Mouse (Mus musculus): ENCODE results near the gene Bicdl2. TPM values are rescaled to one million over a fixed set of nuclear protein-coding genes. Genes with fewer than 3 reads are reported as not detected.

The Bicdl2 gene
- polyA plus RNA-seq, 1 experiment from 2014 or later = 1.7 TPM

DNA sequence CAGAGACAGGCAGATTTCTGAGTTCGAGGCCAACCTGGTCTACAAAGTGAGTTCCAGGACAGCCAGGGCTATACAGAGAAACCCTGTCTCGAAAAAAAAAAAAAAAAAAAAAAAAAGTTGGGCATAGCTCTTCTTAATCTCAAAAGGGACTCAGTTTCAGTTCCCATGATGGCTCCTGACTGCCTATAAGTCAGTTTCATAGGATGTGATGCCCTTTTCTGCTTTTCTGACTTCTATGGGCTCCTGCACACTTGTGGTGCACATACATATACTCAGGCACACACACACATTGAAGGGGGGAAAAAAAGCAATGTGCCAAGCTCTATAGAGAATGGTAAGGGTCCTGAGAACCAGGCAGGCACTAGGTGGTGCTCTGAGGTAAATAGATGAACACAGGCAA is 7.0 kb upstream of the Bicdl2 start:
- WGBS = 88% methylated on average over 1 of the region's 2 CpGs
- ATAC-seq (ENCODE audit: low FRiP score, low TSS enrichment) = no peak
- no peak overlapping the region for H3K9ac ChIP-seq (replicated peaks; ENCODE audit: low read length)

DNA sequence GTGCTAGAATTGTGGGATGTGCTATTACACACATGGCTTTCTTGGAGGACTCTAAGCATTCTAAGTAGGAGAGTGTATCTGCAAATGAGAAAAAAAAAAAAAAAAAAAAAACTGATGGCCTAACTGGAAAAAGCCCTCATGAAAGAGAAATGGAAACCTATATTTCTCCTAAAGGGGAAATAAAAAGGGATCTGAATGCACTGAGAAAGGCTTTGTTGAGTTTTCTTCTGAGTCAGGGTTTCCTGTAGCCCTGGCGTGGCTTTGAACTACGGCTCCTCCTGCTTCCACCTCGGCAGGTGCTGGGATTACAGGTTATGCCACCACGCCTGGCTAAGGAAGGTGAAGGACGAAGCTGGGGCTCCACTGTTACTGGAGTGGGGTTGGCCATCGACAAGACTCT is 6.3 kb upstream of the Bicdl2 start:
- no peaks in the 10 kb centered on the region for H3K9me3 ChIP-seq (ENCODE audit: low read length)
- H3K4me2 ChIP-seq (replicated peaks; ENCODE audit: low read depth, low read length) = no peak overlapping the region
- no peaks in the 10 kb centered on the region for H3K36me3 ChIP-seq (ENCODE audit: insufficient read depth, low read length)
- H3K9ac ChIP-seq (replicated peaks; ENCODE audit: low read length) = no peak overlapping the region
- no peak for ATAC-seq (ENCODE audit: low FRiP score, low TSS enrichment)
- H3K4me1 ChIP-seq (ENCODE audit: insufficient read depth, low read length) = no peaks in the 10 kb centered on the region
- no peak overlapping the region for H3K27ac ChIP-seq (ENCODE audit: low read length)
- 57% methylated on average over 6 of the region's 6 CpGs for WGBS
- H3K27me3 ChIP-seq (ENCODE audit: insufficient read depth, low read length) = no peaks in the 10 kb centered on the region
- H3K4me3 ChIP-seq (ENCODE audit: low read length) = no peak overlapping the region

More for the DNA sequence above, 7.0 kb upstream of the Bicdl2 start:
- Histone ChIP-seq H3K27me3 (ENCODE audit: insufficient read depth, low read length) (no peaks in the 10 kb centered on the region), H3K27ac (ENCODE audit: low read length) (no peak overlapping the region), H3K36me3 (ENCODE audit: insufficient read depth, low read length) (no peaks in the 10 kb centered on the region), H3K4me3 (ENCODE audit: low read length) (no peak overlapping the region), H3K9me3 (ENCODE audit: low read length) (no peaks in the 10 kb centered on the region), H3K4me1 (ENCODE audit: insufficient read depth, low read length) (no peaks in the 10 kb centered on the region), H3K4me2 (replicated peaks; ENCODE audit: low read depth, low read length) (no peak overlapping the region)

DNA sequence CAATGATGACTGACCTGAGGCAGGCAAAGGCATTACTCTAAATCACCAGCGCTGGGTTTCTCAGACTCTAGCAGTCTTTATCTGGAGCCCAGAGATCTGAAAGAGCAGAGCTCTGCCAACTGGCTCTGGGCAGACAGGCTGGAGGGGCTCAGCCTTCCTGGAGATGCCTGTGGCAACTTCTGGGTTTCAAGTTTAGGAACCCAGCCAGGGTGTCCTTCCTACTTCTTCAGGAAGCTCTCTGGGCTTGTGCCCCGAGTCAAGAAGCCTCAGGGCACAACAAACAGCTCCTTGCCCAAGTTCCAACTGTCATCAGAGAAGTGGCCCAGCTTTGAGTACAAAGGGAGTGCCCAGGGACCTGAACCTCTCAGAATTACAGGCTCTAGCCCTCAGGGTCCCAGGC is 5.9 kb upstream of the Bicdl2 start:
- Histone ChIP-seq H3K4me2 (replicated peaks; ENCODE audit: low read depth, low read length) (no peak overlapping the region), H3K4me1 (ENCODE audit: insufficient read depth, low read length) (no peaks in the 10 kb centered on the region), H3K9ac (replicated peaks; ENCODE audit: low read length) (no peak overlapping the region), H3K36me3 (ENCODE audit: insufficient read depth, low read length) (no peaks in the 10 kb centered on the region), H3K27me3 (ENCODE audit: insufficient read depth, low read length) (no peaks in the 10 kb centered on the region), H3K9me3 (ENCODE audit: low read length) (no peaks in the 10 kb centered on the region), H3K27ac (ENCODE audit: low read length) (no peak overlapping the region), H3K4me3 (ENCODE audit: low read length) (no peak overlapping the region)
- ATAC-seq (ENCODE audit: low FRiP score, low TSS enrichment) = no peak
- 58% methylated on average over 2 of the region's 2 CpGs for WGBS

DNA sequence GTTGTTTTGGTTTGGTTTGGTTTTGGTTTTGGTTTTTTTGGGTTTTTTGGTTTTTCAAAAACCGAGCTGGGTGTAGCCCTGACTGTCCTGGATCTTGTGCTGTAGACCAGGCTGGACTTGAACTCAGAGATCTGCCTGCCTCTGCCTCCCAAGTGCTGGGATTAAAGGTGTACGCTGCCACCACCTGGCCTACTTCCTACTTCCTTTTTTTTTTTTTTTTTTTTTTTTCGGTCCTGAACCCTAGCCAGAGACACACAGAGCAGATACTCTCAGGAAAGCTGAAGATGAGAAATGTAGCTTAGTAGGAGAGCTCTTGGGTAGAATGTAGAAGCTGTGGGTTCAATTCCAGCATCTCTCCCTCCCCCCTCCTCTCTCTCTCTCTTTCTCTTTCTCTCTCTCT is 1.9 kb upstream of the Bicdl2 start:
- WGBS = 92% methylated on average over 3 of the region's 3 CpGs
- no peaks in the 10 kb centered on the region for H3K36me3 ChIP-seq (ENCODE audit: insufficient read depth, low read length)
- no peak overlapping the region for H3K27ac ChIP-seq (ENCODE audit: low read length)
- peaks cover 35% of the 10 kb centered on the region for H3K27me3 ChIP-seq (ENCODE audit: insufficient read depth, low read length)
- no peak for ATAC-seq (ENCODE audit: low FRiP score, low TSS enrichment)
- H3K9me3 ChIP-seq (ENCODE audit: low read length) = no peaks in the 10 kb centered on the region
- no peak overlapping the region for H3K9ac ChIP-seq (replicated peaks; ENCODE audit: low read length)
- no peak overlapping the region for H3K4me2 ChIP-seq (replicated peaks; ENCODE audit: low read depth, low read length)
- H3K4me3 ChIP-seq (ENCODE audit: low read length) = no peak overlapping the region
- peaks cover 5% of the 10 kb centered on the region; the same call in 1 of the 2 replicates for H3K4me1 ChIP-seq (ENCODE audit: insufficient read depth, low read length)

DNA sequence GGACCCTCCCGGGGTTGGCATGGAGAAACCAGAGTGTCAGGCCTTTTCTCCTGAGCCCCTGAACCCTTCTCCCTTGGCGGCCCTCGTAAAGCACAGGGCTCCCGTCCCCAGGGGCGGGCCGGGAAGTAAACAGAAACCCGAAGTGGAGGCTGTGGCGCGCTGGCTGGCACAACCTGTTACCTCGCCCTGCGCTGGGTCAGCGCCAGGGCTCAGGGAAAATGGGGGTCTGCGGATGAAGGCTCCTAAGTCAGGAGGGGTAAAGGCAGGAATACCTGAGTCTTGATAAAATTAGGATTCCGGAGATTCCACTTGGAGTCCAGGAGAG is 532 bp downstream of the Bicdl2 start:
- Histone ChIP-seq H3K27me3 (ENCODE audit: insufficient read depth, low read length) (peaks cover 35% of the 10 kb centered on the region), H3K4me2 (replicated peaks; ENCODE audit: low read depth, low read length) (peak overlapping the region; percentile 56), H3K27ac (ENCODE audit: low read length) (no peak overlapping the region), H3K36me3 (ENCODE audit: insufficient read depth, low read length) (no peaks in the 10 kb centered on the region), H3K9me3 (ENCODE audit: low read length) (no peaks in the 10 kb centered on the region), H3K9ac (replicated peaks; ENCODE audit: low read length) (peak overlapping the region; percentile 38; the same call in 1 of the 2 replicates), H3K4me3 (ENCODE audit: low read length) (peak overlapping the region; percentile 47), H3K4me1 (ENCODE audit: insufficient read depth, low read length) (peaks cover 5% of the 10 kb centered on the region; the same call in 1 of the 2 replicates)
- 1% methylated on average over 14 of the region's 14 CpGs for WGBS
- no peak for ATAC-seq (ENCODE audit: low FRiP score, low TSS enrichment)

DNA sequence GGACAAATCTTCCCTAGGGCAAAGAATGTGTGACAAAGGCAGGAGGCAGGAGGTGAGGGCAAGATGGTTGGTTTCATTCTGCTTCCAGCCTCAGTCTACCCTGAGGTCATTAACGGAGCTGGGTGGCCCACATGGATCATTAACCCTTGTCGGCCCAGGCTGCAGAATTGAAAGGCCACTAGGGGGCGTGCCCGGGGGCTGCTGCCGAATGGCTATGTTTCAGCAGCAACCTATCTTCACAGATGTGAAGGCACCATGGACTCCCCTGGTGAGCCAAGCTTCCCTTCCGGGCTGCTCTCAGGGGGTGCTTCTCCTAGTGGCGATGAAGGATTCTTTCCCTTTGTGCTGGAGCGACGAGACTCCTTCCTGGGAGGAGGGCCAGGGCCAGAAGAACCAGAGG is 1.2 kb downstream of the Bicdl2 start:
- no peak overlapping the region for H3K27ac ChIP-seq (ENCODE audit: low read length)
- 2% methylated on average over 9 of the region's 9 CpGs for WGBS
- no peaks in the 10 kb centered on the region for H3K9me3 ChIP-seq (ENCODE audit: low read length)
- H3K4me3 ChIP-seq (ENCODE audit: low read length) = no peak overlapping the region
- ATAC-seq (ENCODE audit: low FRiP score, low TSS enrichment) = no peak
- H3K36me3 ChIP-seq (ENCODE audit: insufficient read depth, low read length) = peaks cover 4% of the 10 kb centered on the region; the same call in 1 of the 2 replicates
- H3K27me3 ChIP-seq (ENCODE audit: insufficient read depth, low read length) = peaks cover 35% of the 10 kb centered on the region
- H3K4me2 ChIP-seq (replicated peaks; ENCODE audit: low read depth, low read length) = peak overlapping the region; percentile 21; the same call in 1 of the 2 replicates
- H3K4me1 ChIP-seq (ENCODE audit: insufficient read depth, low read length) = peaks cover 5% of the 10 kb centered on the region; the same call in 1 of the 2 replicates
- no peak overlapping the region for H3K9ac ChIP-seq (replicated peaks; ENCODE audit: low read length)

DNA sequence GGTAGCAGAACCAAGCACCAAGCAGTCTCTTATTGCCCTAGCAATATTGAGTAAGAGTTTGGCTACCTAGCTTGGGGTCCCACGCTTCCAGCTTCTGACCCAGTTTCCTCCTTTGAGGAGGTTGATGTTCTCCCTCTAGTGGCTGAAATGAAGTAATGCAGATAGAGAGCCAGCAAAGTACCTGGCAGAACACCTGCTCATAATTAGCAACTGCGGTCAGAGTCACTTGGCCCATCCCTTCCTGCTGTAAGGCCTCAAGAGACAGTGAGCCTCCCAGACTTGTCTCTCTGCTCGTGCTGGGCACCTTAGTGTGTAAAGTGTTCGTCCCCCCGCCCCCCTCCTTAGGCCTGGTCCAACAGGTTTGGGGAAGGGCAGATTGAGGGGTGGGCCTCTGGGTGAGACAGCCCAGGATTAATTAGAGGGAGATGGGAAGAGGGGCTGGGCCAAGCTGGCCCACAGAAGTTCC is 4.3 kb downstream of the Bicdl2 start:
- Histone ChIP-seq H3K4me1 (ENCODE audit: insufficient read depth, low read length) (peaks cover 5% of the 10 kb centered on the region; the same call in 1 of the 2 replicates), H3K36me3 (ENCODE audit: insufficient read depth, low read length) (peaks cover 21% of the 10 kb centered on the region), H3K4me2 (replicated peaks; ENCODE audit: low read depth, low read length) (no peak overlapping the region), H3K4me3 (ENCODE audit: low read length) (no peak overlapping the region), H3K27ac (ENCODE audit: low read length) (no peak overlapping the region), H3K9ac (replicated peaks; ENCODE audit: low read length) (peak overlapping the region; percentile 23; the same call in 1 of the 2 replicates), H3K27me3 (ENCODE audit: insufficient read depth, low read length) (peaks cover 35% of the 10 kb centered on the region), H3K9me3 (ENCODE audit: low read length) (no peaks in the 10 kb centered on the region)
- peak; percentile 32; the same call in 1 of the 2 replicates for ATAC-seq (ENCODE audit: low FRiP score, low TSS enrichment)
- 7% methylated on average over 5 of the region's 5 CpGs for WGBS

DNA sequence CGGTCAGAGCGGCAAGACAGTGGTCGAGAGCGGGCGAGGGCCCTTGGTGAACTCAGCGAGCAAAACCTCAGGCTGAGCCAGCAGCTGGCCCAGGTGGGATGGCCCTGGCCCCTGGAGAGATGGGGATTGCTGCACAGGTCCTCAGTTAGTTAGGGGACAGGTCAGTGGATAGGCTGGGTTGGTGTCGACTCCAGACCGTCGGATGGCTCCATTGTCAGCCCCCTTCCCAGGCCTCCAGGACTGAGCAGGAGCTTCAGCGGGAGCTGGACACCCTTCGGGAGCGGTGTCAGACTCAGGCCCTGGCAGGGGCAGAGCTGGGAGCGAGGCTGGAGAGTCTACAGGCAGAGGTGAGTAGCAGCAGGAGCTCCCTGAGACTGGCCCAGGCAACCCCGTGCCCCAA is 5.2 kb downstream of the Bicdl2 start:
- 0 out of 2 replicates have a peak, but pooled peaks cover 5% of the 10 kb centered on the region for H3K4me1 ChIP-seq (ENCODE audit: insufficient read depth, low read length)
- H3K9ac ChIP-seq (replicated peaks; ENCODE audit: low read length) = no peak overlapping the region
- peaks cover 24% of the 10 kb centered on the region for H3K36me3 ChIP-seq (ENCODE audit: insufficient read depth, low read length)
- ATAC-seq (ENCODE audit: low FRiP score, low TSS enrichment) = no peak
- no peak overlapping the region for H3K4me2 ChIP-seq (replicated peaks; ENCODE audit: low read depth, low read length)
- no peak overlapping the region for H3K4me3 ChIP-seq (ENCODE audit: low read length)
- H3K27ac ChIP-seq (ENCODE audit: low read length) = no peak overlapping the region
- WGBS = 82% methylated on average over 13 of the region's 14 CpGs
- no peaks in the 10 kb centered on the region for H3K9me3 ChIP-seq (ENCODE audit: low read length)
- peaks cover 26% of the 10 kb centered on the region for H3K27me3 ChIP-seq (ENCODE audit: insufficient read depth, low read length)

DNA sequence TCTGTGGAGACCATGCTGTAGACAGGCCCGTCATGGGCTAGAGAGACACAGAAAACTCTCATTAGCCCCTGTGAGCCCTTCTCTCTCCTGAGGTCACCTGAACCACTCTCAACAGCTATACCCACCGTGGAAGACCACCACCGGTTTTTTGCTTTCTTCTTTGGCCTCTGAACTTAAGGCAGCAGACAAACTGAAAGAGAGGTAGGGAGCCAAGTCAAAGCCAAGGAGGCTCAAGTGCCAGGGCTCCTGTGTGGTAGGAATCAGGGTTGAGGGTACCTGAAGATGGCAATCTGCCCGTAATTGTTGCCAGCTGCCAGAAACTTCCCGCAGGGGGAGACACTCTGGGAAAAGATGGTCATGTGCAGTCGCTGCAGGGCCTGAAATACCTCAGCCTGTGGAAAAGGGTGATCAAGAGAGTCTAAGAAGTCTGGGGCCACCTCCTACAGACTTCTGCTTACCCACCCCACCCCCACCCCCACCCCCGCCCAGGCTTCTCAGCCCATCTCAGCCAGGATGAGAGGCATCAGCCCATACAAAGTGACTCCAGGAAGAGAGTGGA is 10.3 kb downstream of the Bicdl2 start:
- Histone ChIP-seq H3K9me3 (ENCODE audit: low read length) (no peaks in the 10 kb centered on the region), H3K27ac (ENCODE audit: low read length) (no peak overlapping the region), H3K36me3 (ENCODE audit: insufficient read depth, low read length) (peaks cover 24% of the 10 kb centered on the region), H3K27me3 (ENCODE audit: insufficient read depth, low read length) (no peaks in the 10 kb centered on the region), H3K4me1 (ENCODE audit: insufficient read depth, low read length) (peaks cover 24% of the 10 kb centered on the region), H3K4me3 (ENCODE audit: low read length) (no peak overlapping the region), H3K9ac (replicated peaks; ENCODE audit: low read length) (no peak overlapping the region), H3K4me2 (replicated peaks; ENCODE audit: low read depth, low read length) (no peak overlapping the region)
- 94% methylated on average over 7 of the region's 7 CpGs for WGBS
- no peak for ATAC-seq (ENCODE audit: low FRiP score, low TSS enrichment)

DNA sequence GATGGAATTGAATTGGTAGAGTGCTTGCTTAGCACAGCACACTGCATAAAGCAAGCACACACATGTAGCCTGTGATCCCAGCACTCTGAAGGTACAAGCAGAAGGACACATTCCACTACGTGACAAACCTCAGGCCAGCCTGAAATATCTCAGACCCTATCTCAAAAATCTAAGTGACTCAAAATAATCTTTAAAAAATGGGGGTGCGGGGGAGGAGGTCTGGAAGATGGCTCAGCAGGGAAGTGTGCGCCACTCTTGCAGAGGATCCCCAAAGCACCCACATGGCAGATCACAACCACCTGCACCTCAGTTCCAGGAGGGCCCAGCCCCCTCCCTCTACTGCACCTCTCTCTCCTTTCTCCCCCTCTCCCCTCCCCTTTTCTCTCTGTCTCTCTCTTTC is 11.2 kb downstream of the Bicdl2 start:
- Histone ChIP-seq H3K4me1 (ENCODE audit: insufficient read depth, low read length) (peaks cover 33% of the 10 kb centered on the region), H3K9ac (replicated peaks; ENCODE audit: low read length) (no peak overlapping the region), H3K9me3 (ENCODE audit: low read length) (no peaks in the 10 kb centered on the region), H3K4me3 (ENCODE audit: low read length) (no peak overlapping the region), H3K27ac (ENCODE audit: low read length) (no peak overlapping the region), H3K27me3 (ENCODE audit: insufficient read depth, low read length) (peaks cover 2% of the 10 kb centered on the region; the same call in 1 of the 2 replicates), H3K4me2 (replicated peaks; ENCODE audit: low read depth, low read length) (no peak overlapping the region), H3K36me3 (ENCODE audit: insufficient read depth, low read length) (peaks cover 20% of the 10 kb centered on the region)
- 89% methylated on average over 3 of the region's 3 CpGs for WGBS
- ATAC-seq (ENCODE audit: low FRiP score, low TSS enrichment) = no peak
